Mouse (Mus musculus) spleen, adult 2 months (tissue): Measurements from ENCODE around the gene Leng8. TPM values are rescaled to one million over a fixed set of nuclear protein-coding genes. Genes with fewer than 3 reads are reported as not detected.

Experiments
- DNase-seq, 2 experiments: peaks; one replicate each; pipeline versions ENCODE4 v3.0.0 to v3.0.0-alpha.2; 2012 to 2021; ENCODE audit warnings: low spot score in 2 of 2, low read depth in 1 of 2
- H3K27ac ChIP-seq: fragments of 200-500 bp; 2 replicates; pipeline ENCODE4 v1.5.1; 2012; ENCODE audit warnings: low read length, inconsistent platforms; ENCODE audit not compliant: insufficient read depth
- H3K27me3 ChIP-seq: fragments of 200-500 bp; 2 replicates; pipeline ENCODE4 v1.6.1; 2012; ENCODE audit warnings: mild to moderate bottlenecking, moderate library complexity, low read length, inconsistent platforms; ENCODE audit not compliant: control insufficient read depth, insufficient read depth
- H3K36me3 ChIP-seq: fragments of 200-500 bp; 2 replicates; pipeline ENCODE4 v1.6.1; 2012; ENCODE audit warnings: mild to moderate bottlenecking, low read length, inconsistent platforms; ENCODE audit not compliant: control insufficient read depth, insufficient read depth
- H3K4me1 ChIP-seq: fragments of 200-500 bp; 2 replicates; pipeline ENCODE4 v1.6.1; 2011; ENCODE audit warnings: inconsistent platforms; ENCODE audit not compliant: control insufficient read depth, insufficient read depth, insufficient read length
- H3K4me3 ChIP-seq: fragments of 200-500 bp; 2 replicates; pipeline ENCODE4 v1.5.1; 2011; ENCODE audit warnings: mild to moderate bottlenecking, inconsistent platforms; ENCODE audit not compliant: insufficient read depth, insufficient read length; ENCODE audit errors: extremely low read depth
- CTCF ChIP-seq: fragments of 200-500 bp; IDR thresholded peaks from 2 replicates; pipeline ENCODE4 v1.5.1; 2011; ENCODE audit warnings: mild to moderate bottlenecking, inconsistent platforms; ENCODE audit not compliant: insufficient read depth, insufficient read length, insufficient replicate concordance; ENCODE audit errors: extremely low read depth
- POLR2A ChIP-seq: fragments of 200-500 bp; IDR thresholded peaks from 2 replicates; pipeline ENCODE4 v1.6.1; 2011; ENCODE audit warnings: low read depth, low read length, inconsistent platforms
- WGBS: fragments of 180-500 bp; shearing (Covaris S2); methylation state at CpG from one replicate; pipeline ENCODE4 v1.1.7; 2018; 5-methylcytosine and 5-hydroxymethylcytosine counted together
- polyA plus RNA-seq: library from polyadenylated mRNA; depleted of rRNA; stranded (reverse); fragments of >200 nt; gene quantifications from 2 replicates; pipeline ENCODE4 v1.2.3, GENCODE M21; 2012

The Leng8 gene
- polyA plus RNA-seq, 1 experiment = 420 TPM

DNA sequence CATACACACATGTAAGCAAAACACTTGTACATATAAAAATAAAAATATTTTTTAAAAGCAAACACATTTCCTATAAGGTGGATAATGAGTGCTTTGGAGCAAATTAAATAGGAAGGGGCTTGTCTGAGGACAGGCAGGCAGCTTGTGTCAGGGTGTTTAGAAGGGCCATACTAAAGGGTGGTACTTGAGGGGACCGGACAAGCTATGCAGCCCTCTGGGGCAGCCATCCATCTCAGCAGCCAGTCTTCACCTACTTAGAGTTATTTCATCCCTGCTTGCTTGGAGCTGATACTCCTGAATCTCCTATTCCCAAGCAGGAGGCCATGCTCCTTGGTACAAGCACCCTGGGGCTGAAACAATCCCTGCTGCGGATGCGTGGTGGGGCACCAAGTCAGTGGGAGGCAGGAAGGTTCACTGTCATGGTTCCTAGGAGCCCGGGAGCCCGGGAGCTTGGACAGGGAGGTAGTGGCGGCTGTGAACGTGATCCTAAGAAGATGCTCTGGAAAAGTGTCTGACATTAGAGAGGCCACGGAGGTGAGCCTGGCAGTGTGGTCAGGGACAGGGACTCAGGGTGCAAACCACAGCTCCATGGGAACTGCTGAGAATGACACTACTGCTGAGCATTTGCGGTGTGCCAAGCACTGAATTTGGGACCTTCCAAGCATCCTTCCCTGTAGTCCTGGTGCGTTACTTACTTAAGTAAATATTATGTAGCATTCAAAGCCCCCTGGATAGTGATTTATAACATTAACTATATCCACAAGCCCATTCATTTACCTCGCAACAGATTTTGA, 9.7 kb upstream of the Leng8 start:
- TF ChIP-seq CTCF (no peak), POLR2A (no peak)
- no peaks in the 10 kb centered on the region; the same call in 1 of the 2 replicates for H3K4me1 ChIP-seq
- 92% methylated on average over 11 of the region's 11 CpGs for WGBS
- DNase-seq = no peak
- no peak overlapping the region for H3K27ac ChIP-seq
- no peaks in the 10 kb centered on the region; the same call in 1 of the 2 replicates for H3K27me3 ChIP-seq
- no peak overlapping the region for H3K4me3 ChIP-seq
- H3K36me3 ChIP-seq = no peaks in the 10 kb centered on the region

DNA sequence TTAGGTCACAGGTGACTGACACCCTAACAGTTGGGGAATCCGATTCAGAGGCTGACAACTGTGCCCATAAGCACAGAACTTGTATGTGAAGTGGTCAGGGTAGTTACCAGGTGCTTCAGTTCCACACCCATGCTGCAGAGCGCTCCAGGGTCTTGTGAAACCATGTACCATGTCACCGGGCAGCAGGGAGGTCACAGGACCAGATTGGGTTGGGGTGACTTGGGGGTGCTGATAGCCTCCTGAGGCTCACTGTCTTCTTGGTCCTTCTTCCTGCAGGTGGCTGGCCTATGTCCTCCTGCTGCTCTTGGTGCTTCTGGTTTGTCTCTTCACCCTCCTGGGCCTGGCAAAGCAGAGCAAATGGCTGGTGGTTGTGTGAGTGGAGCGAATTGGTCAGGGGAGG, 8.9 kb upstream of the Leng8 start:
- WGBS = 89% methylated on average over 4 of the region's 4 CpGs
- Histone ChIP-seq H3K36me3 (no peaks in the 10 kb centered on the region), H3K27ac (no peak overlapping the region), H3K4me1 (no peaks in the 10 kb centered on the region; the same call in 1 of the 2 replicates), H3K4me3 (no peak overlapping the region), H3K27me3 (no peaks in the 10 kb centered on the region; the same call in 1 of the 2 replicates)
- DNase-seq = no peak
- TF ChIP-seq POLR2A (no peak), CTCF (no peak)

DNA sequence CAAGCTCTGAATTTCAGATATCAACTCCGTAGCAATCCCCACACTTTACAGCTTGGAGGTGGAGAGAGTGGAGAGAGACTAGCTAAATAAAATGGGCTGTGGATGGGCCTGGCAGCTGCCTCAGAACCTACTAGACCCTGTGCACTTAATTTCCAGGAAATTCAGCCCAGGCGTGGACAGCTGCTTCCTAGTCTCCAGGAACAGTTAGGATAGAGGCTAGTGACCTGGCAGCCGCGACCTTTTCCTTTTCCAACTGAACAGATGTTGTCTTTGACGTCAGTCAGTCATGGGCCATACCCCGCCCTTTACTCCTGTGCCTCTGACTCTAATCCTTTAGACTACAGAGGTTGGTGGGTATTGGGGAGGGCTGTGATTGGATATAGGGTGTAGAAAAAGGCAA, 8.0 kb upstream of the Leng8 start:
- DNase-seq = no peak
- Histone ChIP-seq H3K36me3 (no peaks in the 10 kb centered on the region), H3K27me3 (no peaks in the 10 kb centered on the region; the same call in 1 of the 2 replicates), H3K4me3 (no peak overlapping the region), H3K4me1 (no peaks in the 10 kb centered on the region; the same call in 1 of the 2 replicates), H3K27ac (no peak overlapping the region)
- 74% methylated on average over 6 of the region's 6 CpGs for WGBS
- TF ChIP-seq POLR2A = no peak
- TF ChIP-seq CTCF = no peak

DNA sequence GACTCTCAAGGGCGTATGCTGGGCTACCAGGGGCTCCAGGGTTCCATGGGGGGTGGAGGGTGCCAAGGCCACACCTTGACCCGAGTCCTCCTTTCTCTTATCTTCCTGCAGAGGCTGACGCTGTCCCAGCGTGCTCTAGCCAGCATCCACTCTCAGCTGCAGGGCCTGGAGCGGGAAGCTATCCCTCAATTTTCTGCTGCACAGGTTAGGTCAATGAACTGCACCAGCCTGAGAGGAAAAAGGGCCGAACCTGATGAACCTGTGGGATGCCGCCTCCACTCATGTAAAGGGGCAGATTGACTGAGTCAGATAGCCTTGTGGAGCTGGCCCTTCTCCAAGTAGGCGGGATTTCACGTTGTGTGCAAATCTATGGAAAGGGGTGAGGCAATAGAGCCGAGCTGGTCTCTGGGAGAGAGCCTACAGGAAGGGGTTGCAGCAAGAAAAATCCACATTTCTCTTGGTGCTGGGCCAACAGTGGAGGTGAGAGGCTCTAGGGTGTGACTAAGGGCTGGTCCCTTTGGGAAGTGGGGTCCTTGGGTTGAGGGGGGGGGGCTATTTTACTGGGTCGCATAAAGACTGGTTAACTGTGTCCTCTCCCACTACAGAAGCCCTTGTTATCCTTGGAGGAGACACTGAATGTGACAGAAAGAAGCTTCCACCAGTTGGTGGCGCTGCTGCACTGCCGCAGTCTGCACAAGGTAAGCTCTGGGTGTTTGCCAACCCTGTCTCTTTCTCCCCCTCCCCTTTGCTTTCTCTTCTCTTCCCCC, 6.0 kb upstream of the Leng8 start:
- WGBS = 44% methylated on average over 13 of the region's 13 CpGs
- H3K27ac ChIP-seq = no peak overlapping the region
- DNase-seq = peak; percentile 62 to 75

DNA sequence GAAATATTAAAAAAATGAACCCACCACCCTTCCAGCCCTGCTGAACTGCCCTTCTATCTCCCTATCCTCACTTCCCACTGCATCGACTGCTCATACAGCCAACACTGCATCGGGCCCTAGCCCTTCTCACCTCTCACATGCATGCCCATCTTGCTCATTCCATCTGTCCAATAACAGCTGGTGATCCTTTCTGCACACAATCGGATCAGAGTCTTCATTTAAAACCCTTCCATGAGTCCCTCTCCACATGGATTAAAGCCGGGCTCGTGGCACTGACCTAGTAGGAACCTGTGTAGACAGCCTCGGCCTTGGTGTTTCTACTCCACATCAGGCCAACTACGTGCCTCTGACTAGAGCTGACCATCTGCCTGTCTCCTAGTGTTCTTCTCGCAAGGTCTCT, 4.9 kb upstream of the Leng8 start:
- Histone ChIP-seq H3K4me3 (no peak overlapping the region), H3K27ac (no peak overlapping the region), H3K4me1 (no peaks in the 10 kb centered on the region; the same call in 1 of the 2 replicates), H3K27me3 (no peaks in the 10 kb centered on the region; the same call in 1 of the 2 replicates), H3K36me3 (no peaks in the 10 kb centered on the region)
- DNase-seq = no peak
- 90% methylated on average over 8 of the region's 8 CpGs for WGBS
- TF ChIP-seq CTCF = no peak

More for the DNA sequence above, 6.0 kb upstream of the Leng8 start:
- no peaks in the 10 kb centered on the region; the same call in 1 of the 2 replicates for H3K27me3 ChIP-seq
- H3K4me1 ChIP-seq = no peaks in the 10 kb centered on the region
- no peak overlapping the region for H3K4me3 ChIP-seq
- H3K36me3 ChIP-seq = no peaks in the 10 kb centered on the region
- TF ChIP-seq POLR2A (no peak), CTCF (peak; percentile 99)

DNA sequence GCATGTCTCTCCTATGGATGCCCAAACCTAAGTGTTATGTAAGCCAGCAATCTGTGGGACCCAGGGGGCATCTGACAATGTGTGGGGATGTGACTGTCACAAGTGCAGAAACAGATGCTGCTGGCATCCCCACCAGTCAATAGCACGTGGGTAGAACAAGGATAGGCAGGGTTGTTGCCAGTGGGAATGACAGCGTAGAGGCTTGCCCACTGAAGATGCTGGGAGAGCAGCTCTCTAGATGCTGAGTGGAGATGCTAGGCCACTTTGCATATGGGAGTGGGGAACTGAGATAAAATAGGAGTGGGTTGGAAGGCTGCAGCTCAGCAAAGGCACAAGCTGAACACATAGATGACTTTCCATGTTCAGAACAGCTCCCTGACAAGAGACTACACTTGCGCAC, 4.3 kb upstream of the Leng8 start:
- DNase-seq = no peak
- H3K4me1 ChIP-seq = no peaks in the 10 kb centered on the region; the same call in 1 of the 2 replicates
- H3K27ac ChIP-seq = no peak overlapping the region
- H3K27me3 ChIP-seq = no peaks in the 10 kb centered on the region
- no peak for TF ChIP-seq POLR2A
- no peak for TF ChIP-seq CTCF
- WGBS = 89% methylated on average over 3 of the region's 3 CpGs
- no peak overlapping the region for H3K4me3 ChIP-seq
- H3K36me3 ChIP-seq = no peaks in the 10 kb centered on the region

DNA sequence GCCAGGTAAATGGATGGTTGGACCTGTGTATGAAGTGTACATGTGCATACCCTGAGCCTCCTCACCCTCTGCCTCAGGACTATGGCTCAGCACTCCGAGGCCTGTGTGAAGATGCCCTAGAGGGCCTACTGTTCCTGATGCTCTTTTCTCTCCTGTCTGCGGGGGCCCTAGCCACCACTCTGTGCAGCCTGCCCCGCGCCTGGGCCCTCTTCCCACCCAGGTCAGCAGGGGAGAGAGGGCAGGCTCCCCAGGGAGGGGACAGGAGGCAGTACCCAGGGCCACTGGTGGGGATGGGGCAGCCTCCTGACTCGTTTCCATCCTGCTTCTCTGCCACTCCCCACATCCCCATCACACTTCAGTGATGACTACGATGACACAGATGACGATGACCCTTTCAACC, 3.8 kb upstream of the Leng8 start:
- WGBS = 88% methylated on average over 7 of the region's 7 CpGs
- no peaks in the 10 kb centered on the region for H3K36me3 ChIP-seq
- DNase-seq = no peak
- H3K27ac ChIP-seq = no peak overlapping the region
- no peaks in the 10 kb centered on the region for H3K27me3 ChIP-seq
- H3K4me1 ChIP-seq = peaks cover 3% of the 10 kb centered on the region; the same call in 1 of the 2 replicates
- H3K4me3 ChIP-seq = no peak overlapping the region
- TF ChIP-seq CTCF (no peak), POLR2A (no peak)
